In the genomic region with DNA sequence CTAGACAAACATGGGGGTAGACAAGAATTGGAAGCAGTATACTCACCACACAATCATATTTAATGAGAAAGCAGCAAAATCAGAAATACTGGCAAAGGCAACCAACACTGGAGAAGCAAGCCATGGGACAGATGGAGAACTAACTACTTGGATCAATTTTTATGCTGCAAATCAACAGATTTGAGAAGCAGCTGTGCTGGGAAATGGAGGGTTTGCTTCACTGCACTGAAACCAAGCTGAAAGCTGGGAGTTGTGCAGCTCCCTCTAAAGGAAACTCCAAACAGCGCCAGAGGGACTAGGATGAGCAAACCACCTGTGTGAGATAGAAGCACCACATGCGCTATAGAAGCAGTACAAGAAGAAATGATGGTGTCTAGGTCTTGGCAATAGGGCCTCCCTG, we compare ENCODE assay signal across 13 mouse cellular contexts.
DNase-seq lines count a peak whose midpoint lies in the region; ATAC-seq lines count a peak whose summit lies in the region.
"Had no signal": no experiment of that assay in that cellular context is flagged by ENCODE, and none has a peak within 500 bp of the region (broad histone marks: within the 10 kb centered on the region; RNA-seq: fewer than 3 reads in every experiment).

No protein-coding gene starts in this region.

- no peak overlapping the region for H3K27ac ChIP-seq in forebrain, embryonic 14.5 days (ENCODE audit: low read depth, low read length)
- H3K27ac ChIP-seq in forebrain, embryonic 11.5 days (ENCODE audit: low read depth, low read length): no peak overlapping the region
- H3K27ac ChIP-seq: embryonic facial prominence, embryonic 13.5 days; limb, embryonic 15.5 days had no signal

- no peak overlapping the region for H3K9ac ChIP-seq in forebrain, embryonic 14.5 days (ENCODE audit: low read length)
- no peak overlapping the region for H3K9ac ChIP-seq in forebrain, embryonic 11.5 days (ENCODE audit: low read length)
- H3K9ac ChIP-seq: embryonic facial prominence, embryonic 13.5 days; limb, embryonic 15.5 days; lung, embryonic 14.5 days had no signal

- H3K27me3 ChIP-seq in forebrain, embryonic 14.5 days (replicated peaks; ENCODE audit: control insufficient read depth, insufficient read depth, low read length): no peaks in the 10 kb centered on the region
- no peaks in the 10 kb centered on the region for H3K27me3 ChIP-seq in forebrain, embryonic 11.5 days (ENCODE audit: control insufficient read depth, insufficient read depth, low read length)
- H3K27me3 ChIP-seq: embryonic facial prominence, embryonic 13.5 days; limb, embryonic 15.5 days had no signal

- DNase-seq in forebrain, embryonic 14.5 days (ENCODE audit: low spot score): peak; percentile 70
- no peak for DNase-seq in forebrain, embryonic 11.5 days (ENCODE audit: low spot score)
- peak; percentile 1 for DNase-seq in retina, postnatal 1 day
- DNase-seq in retina, embryonic 14.5 days (ENCODE audit: low spot score): no peak
- peak; percentile 65 for DNase-seq in layer of hippocampus, adult 9-10 months (ENCODE audit: low spot score)
- DNase-seq in B cell, adult 2 months: no peak
- DNase-seq in thymus, postnatal 4 days: no peak
- DNase-seq: adrenal gland, postnatal 10 days; kidney, adult 8-10 months; lung, embryonic 14.5 days had no signal

- no peaks in the 10 kb centered on the region for H3K36me3 ChIP-seq in forebrain, embryonic 14.5 days (ENCODE audit: control insufficient read depth, insufficient read depth, low read length)
- H3K36me3 ChIP-seq in forebrain, embryonic 11.5 days (ENCODE audit: control insufficient read depth, insufficient read depth, low read length): no peaks in the 10 kb centered on the region
- H3K36me3 ChIP-seq: embryonic facial prominence, embryonic 13.5 days; limb, embryonic 15.5 days had no signal

- H3K4me3 ChIP-seq in forebrain, embryonic 14.5 days (ENCODE audit: low read depth, low read length): no peak overlapping the region
- no peak overlapping the region for H3K4me3 ChIP-seq in forebrain, embryonic 11.5 days (ENCODE audit: low read depth, low read length)
- H3K4me3 ChIP-seq: embryonic facial prominence, embryonic 13.5 days; limb, embryonic 15.5 days had no signal

- no peaks in the 10 kb centered on the region for H3K9me3 ChIP-seq in forebrain, embryonic 14.5 days (replicated peaks; ENCODE audit: control insufficient read depth, low read length)
- H3K9me3 ChIP-seq in forebrain, embryonic 11.5 days (ENCODE audit: control insufficient read depth, low read length): no peaks in the 10 kb centered on the region
- H3K9me3 ChIP-seq: embryonic facial prominence, embryonic 13.5 days; limb, embryonic 15.5 days had no signal

- H3K4me1 ChIP-seq in forebrain, embryonic 14.5 days (ENCODE audit: control insufficient read depth, insufficient read depth, low read length): no peaks in the 10 kb centered on the region
- H3K4me1 ChIP-seq in forebrain, embryonic 11.5 days (replicated peaks; ENCODE audit: control insufficient read depth, insufficient read depth, low read length): no peaks in the 10 kb centered on the region
- H3K4me1 ChIP-seq: embryonic facial prominence, embryonic 13.5 days; limb, embryonic 15.5 days had no signal

- WGBS in forebrain, embryonic 14.5 days: 56% methylated on average over 2 of the region's 2 CpGs
- 72% methylated on average over 2 of the region's 2 CpGs for WGBS in forebrain, embryonic 11.5 days

- no peak overlapping the region for H3K4me2 ChIP-seq in forebrain, embryonic 14.5 days (ENCODE audit: low read length)
- no peak overlapping the region for H3K4me2 ChIP-seq in forebrain, embryonic 11.5 days (ENCODE audit: low read depth, low read length, severe bottlenecking)
- H3K4me2 ChIP-seq: embryonic facial prominence, embryonic 13.5 days; limb, embryonic 15.5 days; lung, embryonic 14.5 days had no signal

- peak; percentile 48; the same call in 1 of the 2 replicates for ATAC-seq in forebrain, embryonic 14.5 days
- no peak for ATAC-seq in forebrain, embryonic 11.5 days (replicated peaks; ENCODE audit: low FRiP score)
- ATAC-seq in erythroblast, adult 5-6 weeks (replicated peaks; ENCODE audit: low FRiP score, poor library complexity, severe bottlenecking): no peak

Comparison
In these comparisons a context has a peak if more than half of its experiments do, and no peak if none do; other contexts are left out.
1. DNase-seq: peak in forebrain, embryonic 14.5 days (single experiment), retina, postnatal 1 day (single experiment) and layer of hippocampus, adult 9-10 months (single experiment); none in forebrain, embryonic 11.5 days (single experiment), retina, embryonic 14.5 days (single experiment), B cell, adult 2 months (0 of 2) and thymus, postnatal 4 days (single experiment).